Mouse (Mus musculus) heart, adult 2 months (tissue): Measurements from ENCODE around the gene Capn5.

Experiments used
- CTCF ChIP-seq: fragments of 200-600 bp; IDR thresholded peaks from 2 replicates; pipeline ENCODE4 v1.8.1; 2022; ENCODE audit warnings: antibody characterized with exemption, mild to moderate bottlenecking, moderate library complexity
- POLR2A ChIP-seq: fragments of 200-500 bp; IDR thresholded peaks from 2 replicates; pipeline ENCODE4 v1.6.1; 2011; ENCODE audit warnings: mild to moderate bottlenecking, low read depth, low read length, control low read depth; ENCODE audit not compliant: insufficient read depth

DNA sequence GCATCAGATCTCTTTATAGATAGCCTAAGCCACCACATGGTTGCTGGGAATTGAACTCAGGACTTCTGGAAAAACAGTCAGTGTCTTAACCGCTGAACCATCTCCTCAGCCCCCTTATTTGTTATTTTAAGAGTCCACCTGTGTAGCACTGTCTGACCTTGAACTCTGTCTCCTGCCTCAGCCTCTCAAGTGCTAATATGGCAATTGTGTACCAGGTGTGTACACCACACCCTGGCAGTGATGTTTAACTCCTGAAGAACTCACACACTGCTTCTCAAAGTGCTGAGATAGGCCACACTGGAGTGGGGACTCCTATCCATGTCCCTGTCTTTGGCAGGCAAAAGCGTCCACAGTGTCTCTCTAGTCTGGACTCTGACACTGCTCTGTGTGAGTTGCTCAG lies 10.6 kb upstream of the Capn5 start:
- TF ChIP-seq CTCF (no peak), POLR2A (no peak)
